Mouse (Mus musculus) lung, postnatal 0 days (tissue): ENCODE measurements around the gene Gpank1. TPM values are rescaled to one million over a fixed set of nuclear protein-coding genes. Genes with fewer than 3 reads are reported as not detected.

Source experiments
- ATAC-seq: fragments of 200-750 bp; cut with Nextera tagmentation; 2 replicates; pipeline ENCODE4 v1.8.0; 2017; ENCODE audit warnings: moderate library complexity
- DNase-seq: peaks from one replicate; pipeline ENCODE4 v3.0.0-alpha.2; 2016; ENCODE audit warnings: low spot score
- H3K27ac ChIP-seq: fragments of 300-500 bp; sonication (generic); 2 replicates; pipeline ENCODE4 v1.5.1; 2014; ENCODE audit warnings: antibody characterized with exemption, mild to moderate bottlenecking, low read length, mixed read lengths
- H3K27me3 ChIP-seq: fragments of 300-500 bp; sonication (generic); replicated peaks from 2 replicates; pipeline ENCODE4 v1.6.1; 2014; ENCODE audit warnings: low read length, mixed read lengths; ENCODE audit not compliant: insufficient read depth
- H3K36me3 ChIP-seq: fragments of 300-500 bp; sonication (generic); 2 replicates; pipeline ENCODE4 v1.6.1; 2014; ENCODE audit warnings: low read length, mixed read lengths; ENCODE audit not compliant: insufficient read depth
- H3K4me1 ChIP-seq: fragments of 300-500 bp; sonication (generic); 2 replicates; pipeline ENCODE4 v1.6.1; 2014; ENCODE audit warnings: antibody characterized with exemption, low read depth, low read length, mixed read lengths; ENCODE audit not compliant: insufficient read depth
- H3K4me2 ChIP-seq: fragments of 300-500 bp; sonication (generic); replicated peaks from 2 replicates; pipeline ENCODE4 v1.6.1; 2014; ENCODE audit warnings: low read depth, mild to moderate bottlenecking, low read length, moderate library complexity, mixed read lengths
- H3K4me3 ChIP-seq: fragments of 300-500 bp; sonication (generic); 2 replicates; pipeline ENCODE4 v1.5.1; 2014; ENCODE audit warnings: low read depth, low read length
- H3K9ac ChIP-seq: fragments of 300-500 bp; sonication (generic); replicated peaks from 2 replicates; pipeline ENCODE4 v1.6.1; 2014; ENCODE audit warnings: low read depth, mild to moderate bottlenecking
- H3K9me3 ChIP-seq: fragments of 300-500 bp; sonication (generic); 2 replicates; pipeline ENCODE4 v1.6.1; 2016; ENCODE audit warnings: low read length, mixed read lengths
- CTCF ChIP-seq: IDR thresholded peaks from 2 replicates; pipeline ENCODE4 v1.5.1; 2016; ENCODE audit warnings: antibody characterized with exemption, mild to moderate bottlenecking
- EP300 ChIP-seq: IDR thresholded peaks from 2 replicates; pipeline ENCODE4 v1.6.1; 2016; ENCODE audit warnings: antibody characterized with exemption, mild to moderate bottlenecking, control low read depth
- WGBS: fragments of 180-500 bp; shearing (Covaris S2); extraction: QIAGEN DNeasy Blood & Tissue Kit; methylation state at CpG from one replicate; pipeline ENCODE4 v1.1.7; 2014; 5-methylcytosine and 5-hydroxymethylcytosine counted together
- polyA plus RNA-seq: library from polyadenylated mRNA; unstranded; fragments of >200 nt; fragmentation: Nextera tagmentation; extraction: Ambion mirVana; gene quantifications from 2 replicates; pipeline ENCODE4 v1.2.1, GENCODE M21; 2015

The Gpank1 gene
- polyA plus RNA-seq, 1 experiment from 2014 or later: 18.5 TPM

DNA sequence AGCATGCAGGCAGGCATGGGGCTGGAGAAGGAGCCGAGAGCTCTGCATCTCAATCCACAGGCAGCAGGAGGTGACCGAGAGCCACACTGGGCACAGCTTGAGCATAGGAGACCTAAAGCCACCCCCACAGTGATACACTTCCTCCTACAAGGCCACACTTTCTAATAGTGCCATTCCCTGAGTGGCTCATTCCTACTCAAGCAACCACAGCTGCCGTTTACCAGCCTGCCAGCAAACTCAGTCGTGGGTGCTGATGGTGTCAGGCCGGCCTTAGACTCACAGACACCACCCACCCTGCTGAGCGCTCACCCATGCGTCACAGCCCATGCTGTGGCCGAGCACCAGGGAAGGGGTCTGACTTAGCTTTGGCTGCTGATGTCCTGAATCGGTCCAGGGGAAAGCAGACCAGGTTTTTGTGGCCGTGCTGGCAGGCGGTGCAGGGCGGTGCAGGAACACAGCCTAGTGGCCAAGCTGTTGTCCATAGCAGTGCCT is 24.0 kb upstream of the Gpank1 start:
- no peaks in the 10 kb centered on the region for H3K27me3 ChIP-seq
- WGBS: 88% methylated on average over 12 of the region's 12 CpGs

DNA sequence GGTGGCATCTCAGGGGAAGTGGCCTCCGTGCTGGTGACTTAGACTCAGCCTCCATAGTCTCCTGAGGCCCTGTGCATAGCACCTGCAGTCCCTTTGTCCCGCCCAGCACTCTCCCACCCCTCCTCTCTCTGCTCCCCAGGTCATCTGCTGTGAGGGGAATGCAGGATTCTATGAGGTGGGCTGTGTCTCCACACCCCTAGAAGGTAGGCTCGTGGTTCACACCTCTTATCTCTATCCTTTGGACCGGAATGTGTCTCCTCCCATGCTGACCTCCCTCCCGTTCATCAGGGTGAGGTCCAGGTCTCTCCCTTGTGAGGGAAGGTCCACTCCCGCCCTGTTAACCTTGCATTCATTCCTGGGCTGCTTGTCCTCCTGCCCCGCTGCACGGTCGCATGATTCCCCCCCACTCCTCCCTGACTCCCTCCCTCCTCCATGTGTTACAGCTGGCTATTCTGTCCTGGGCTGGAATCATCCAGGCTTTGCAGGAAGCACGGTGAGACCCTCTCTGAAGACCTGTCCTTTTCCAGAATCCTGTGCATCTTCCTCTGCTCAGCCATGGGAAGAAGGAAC is 21.0 kb upstream of the Gpank1 start:
- Histone ChIP-seq H3K27me3 (no peaks in the 10 kb centered on the region), H3K4me2 (no peak overlapping the region), H3K27ac (no peak overlapping the region), H3K36me3 (peaks cover 48% of the 10 kb centered on the region), H3K9ac (no peak overlapping the region), H3K4me1 (no peaks in the 10 kb centered on the region), H3K4me3 (no peak overlapping the region), H3K9me3 (no peaks in the 10 kb centered on the region)
- 63% methylated on average over 10 of the region's 10 CpGs for WGBS
- no peak for DNase-seq
- TF ChIP-seq EP300 (no peak), CTCF (no peak)
- ATAC-seq: no peak

More for the DNA sequence above, 24.0 kb upstream of the Gpank1 start:
- H3K9me3 ChIP-seq: no peaks in the 10 kb centered on the region
- H3K4me2 ChIP-seq: no peak overlapping the region
- H3K36me3 ChIP-seq: peaks cover 45% of the 10 kb centered on the region
- TF ChIP-seq CTCF: no peak
- no peak for TF ChIP-seq EP300
- no peak overlapping the region for H3K9ac ChIP-seq
- no peak for ATAC-seq
- no peak overlapping the region for H3K4me3 ChIP-seq
- H3K4me1 ChIP-seq: no peaks in the 10 kb centered on the region
- H3K27ac ChIP-seq: no peak overlapping the region
- no peak for DNase-seq

DNA sequence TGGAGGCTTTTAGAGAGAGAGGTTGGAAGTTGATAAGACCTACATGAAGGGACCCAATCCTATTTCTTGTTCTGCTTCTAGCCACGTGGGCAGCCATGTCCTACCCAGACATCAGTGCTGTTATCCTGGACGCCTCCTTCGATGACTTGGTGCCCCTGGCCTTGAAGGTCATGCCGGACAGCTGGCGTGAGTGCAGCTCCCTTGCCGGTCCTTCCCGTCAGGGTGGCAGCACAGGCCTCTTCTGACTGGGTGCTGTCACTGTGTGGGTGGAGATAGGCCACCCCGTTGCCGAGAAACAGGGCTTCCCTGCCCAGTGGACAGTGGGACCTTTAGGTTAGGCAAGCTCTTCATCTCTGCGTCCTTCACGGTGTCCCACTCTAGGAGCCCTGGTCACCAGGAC is 20.1 kb upstream of the Gpank1 start:
- ATAC-seq (no peak), DNase-seq (no peak)
- no peak overlapping the region for H3K9ac ChIP-seq
- peaks cover 46% of the 10 kb centered on the region for H3K36me3 ChIP-seq
- no peaks in the 10 kb centered on the region for H3K27me3 ChIP-seq
- WGBS: 81% methylated on average over 11 of the region's 11 CpGs
- H3K4me1 ChIP-seq: no peaks in the 10 kb centered on the region
- H3K4me2 ChIP-seq: no peak overlapping the region
- no peak overlapping the region for H3K27ac ChIP-seq
- no peaks in the 10 kb centered on the region for H3K9me3 ChIP-seq
- TF ChIP-seq CTCF (no peak), EP300 (no peak)
- no peak overlapping the region for H3K4me3 ChIP-seq

DNA sequence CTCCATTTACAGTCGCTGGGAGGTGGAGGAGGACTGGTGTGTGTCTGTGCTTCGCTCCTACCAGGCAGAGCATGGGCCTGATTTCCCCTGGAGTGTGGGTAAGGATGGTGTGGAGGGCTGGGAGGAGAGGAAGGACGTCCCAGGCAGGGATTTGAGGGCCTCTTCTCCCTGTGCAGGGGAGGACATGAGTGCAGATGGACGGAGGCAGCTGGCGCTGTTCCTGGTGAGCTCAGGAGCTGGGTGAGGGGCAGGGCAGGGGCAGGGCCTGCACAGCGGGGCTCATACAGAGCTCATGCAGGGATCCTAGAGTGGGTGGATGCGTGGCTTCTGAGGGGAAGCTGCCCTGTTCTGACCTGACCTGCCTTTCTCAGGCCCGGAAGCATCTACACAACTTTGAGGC is 19.0 kb upstream of the Gpank1 start:
- no peak for ATAC-seq
- 68% methylated on average over 8 of the region's 8 CpGs for WGBS
- peaks cover 35% of the 10 kb centered on the region for H3K36me3 ChIP-seq

GRCm38 (mm10) chr17:35103221-35103690 is 18.0 kb upstream of the Gpank1 start:
- 58% methylated on average over 6 of the region's 6 CpGs for WGBS
- ATAC-seq: no peak

More for the DNA sequence above, 19.0 kb upstream of the Gpank1 start:
- DNase-seq: no peak
- TF ChIP-seq EP300: no peak
- no peak for TF ChIP-seq CTCF
- Histone ChIP-seq H3K4me1 (no peaks in the 10 kb centered on the region), H3K9me3 (no peaks in the 10 kb centered on the region), H3K4me2 (no peak overlapping the region), H3K27me3 (no peaks in the 10 kb centered on the region), H3K27ac (no peak overlapping the region), H3K4me3 (no peak overlapping the region), H3K9ac (no peak overlapping the region)

DNA sequence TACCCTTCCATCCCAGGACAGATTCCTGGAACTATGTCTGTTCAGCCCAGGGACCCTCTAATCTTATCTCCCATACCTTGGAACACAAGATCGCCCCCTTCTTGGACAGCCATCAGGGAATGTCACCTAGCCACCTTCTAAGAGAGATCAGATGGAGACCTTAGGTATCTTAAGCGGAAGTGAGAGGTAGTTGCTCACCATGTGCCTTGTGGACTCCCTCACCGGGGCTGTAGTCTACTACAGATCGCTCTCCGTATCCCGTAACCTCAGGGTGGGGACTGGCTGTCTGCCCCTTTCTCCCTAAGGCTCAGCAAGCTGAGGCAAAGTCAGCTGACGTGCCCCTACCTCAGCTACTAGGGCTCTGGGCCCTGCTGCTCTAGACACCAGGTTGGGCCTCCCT is 17.2 kb upstream of the Gpank1 start:
- Histone ChIP-seq H3K36me3 (peaks cover 22% of the 10 kb centered on the region; the same call in 1 of the 2 replicates), H3K4me3 (no peak overlapping the region), H3K27ac (no peak overlapping the region), H3K27me3 (no peaks in the 10 kb centered on the region), H3K4me1 (no peaks in the 10 kb centered on the region), H3K9me3 (no peaks in the 10 kb centered on the region), H3K9ac (no peak overlapping the region), H3K4me2 (no peak overlapping the region)
- WGBS: 90% methylated on average over 7 of the region's 7 CpGs
- DNase-seq: no peak
- no peak for TF ChIP-seq CTCF
- TF ChIP-seq EP300: no peak
- no peak for ATAC-seq

More at GRCm38 (mm10) chr17:35103221-35103690, 18.0 kb upstream of the Gpank1 start:
- no peaks in the 10 kb centered on the region for H3K9me3 ChIP-seq
- TF ChIP-seq EP300 (no peak), CTCF (no peak)
- no peaks in the 10 kb centered on the region for H3K27me3 ChIP-seq
- no peak overlapping the region for H3K9ac ChIP-seq
- no peak overlapping the region for H3K4me3 ChIP-seq
- no peak overlapping the region for H3K27ac ChIP-seq
- H3K4me1 ChIP-seq: no peaks in the 10 kb centered on the region
- no peak overlapping the region for H3K4me2 ChIP-seq
- peaks cover 27% of the 10 kb centered on the region; the same call in 1 of the 2 replicates for H3K36me3 ChIP-seq
- DNase-seq: no peak
